Mouse (Mus musculus) forebrain, embryonic 16.5 days (tissue): ENCODE data around the gene Unc5a. TPM values are rescaled to one million over a fixed set of nuclear protein-coding genes. Genes with fewer than 3 reads are reported as not detected.

Experiments
- ATAC-seq: fragments of 200-750 bp; cut with Nextera tagmentation; 2 replicates; pipeline ENCODE4 v1.8.0; 2017; ENCODE audit warnings: mild to moderate bottlenecking, moderate library complexity
- H3K27ac ChIP-seq: fragments of 300-500 bp; sonication (generic); 2 replicates; pipeline ENCODE4 v1.5.1; 2014; ENCODE audit warnings: low read length, control low read depth
- H3K27me3 ChIP-seq: fragments of 300-500 bp; sonication (generic); replicated peaks from 2 replicates; pipeline ENCODE4 v1.6.1; 2014; ENCODE audit warnings: low read length; ENCODE audit not compliant: control insufficient read depth, insufficient read depth
- H3K36me3 ChIP-seq: fragments of 300-500 bp; sonication (generic); 2 replicates; pipeline ENCODE4 v1.6.1; 2014; ENCODE audit not compliant: control insufficient read depth, insufficient read depth
- H3K4me1 ChIP-seq: fragments of 300-500 bp; sonication (generic); replicated peaks from 2 replicates; pipeline ENCODE4 v1.6.1; 2014; ENCODE audit warnings: low read length; ENCODE audit not compliant: control insufficient read depth, insufficient read depth
- H3K4me2 ChIP-seq: fragments of 300-500 bp; sonication (generic); 2 replicates; pipeline ENCODE4 v1.6.1; 2014; ENCODE audit warnings: mild to moderate bottlenecking, low read length, control low read depth
- H3K4me3 ChIP-seq: fragments of 300-500 bp; sonication (generic); replicated peaks from 2 replicates; pipeline ENCODE4 v1.5.1; 2014; ENCODE audit warnings: mild to moderate bottlenecking, low read length, control low read depth
- H3K9ac ChIP-seq: fragments of 300-500 bp; sonication (generic); replicated peaks from 2 replicates; pipeline ENCODE4 v1.6.1; 2014; ENCODE audit warnings: low read depth, low read length, control low read depth
- H3K9me3 ChIP-seq: fragments of 300-500 bp; sonication (generic); 2 replicates; pipeline ENCODE4 v1.6.1; 2016; ENCODE audit warnings: low read length; ENCODE audit not compliant: control insufficient read depth
- WGBS: fragments of 180-500 bp; shearing (Covaris S2); extraction: QIAGEN DNeasy Blood & Tissue Kit; methylation state at CpG from one replicate; pipeline ENCODE4 v1.1.7; 2014; 5-methylcytosine and 5-hydroxymethylcytosine counted together
- polyA plus RNA-seq: library from polyadenylated mRNA; unstranded; fragments of >200 nt; fragmentation: Nextera tagmentation; extraction: Ambion mirVana; gene quantifications from 2 replicates; pipeline ENCODE4 v1.2.1, GENCODE M21; 2015

The Unc5a gene
- polyA plus RNA-seq, 1 experiment from 2014 or later: 18.5 TPM

DNA sequence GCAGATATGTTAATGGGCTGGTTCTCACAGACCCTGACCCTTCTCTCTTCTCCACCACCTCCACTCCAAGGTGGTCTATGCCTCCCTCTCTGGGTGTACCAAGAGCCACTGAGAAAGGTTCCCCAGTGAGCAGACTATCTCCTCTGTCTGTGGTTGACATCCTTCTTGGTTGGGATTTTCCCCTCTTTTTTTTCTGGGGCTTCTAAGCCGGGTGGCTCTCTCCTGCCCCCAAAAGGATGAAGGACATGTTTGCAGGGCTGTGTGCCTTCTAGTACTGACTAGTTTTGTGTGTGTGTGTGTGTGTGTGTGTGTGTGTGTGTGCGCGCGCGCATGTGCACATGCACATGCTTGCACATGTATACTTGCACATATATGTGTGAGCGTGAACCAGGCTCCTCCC lies 16.0 kb downstream of the Unc5a start:
- no peak overlapping the region for H3K4me2 ChIP-seq
- H3K4me1 ChIP-seq: peaks cover 29% of the 10 kb centered on the region
- H3K4me3 ChIP-seq: no peak overlapping the region
- H3K27me3 ChIP-seq: no peaks in the 10 kb centered on the region
- ATAC-seq: no peak
- H3K27ac ChIP-seq: no peak overlapping the region
- H3K9ac ChIP-seq: no peak overlapping the region
- H3K9me3 ChIP-seq: no peaks in the 10 kb centered on the region
- H3K36me3 ChIP-seq: no peaks in the 10 kb centered on the region
- WGBS: 90% methylated on average over 6 of the region's 6 CpGs

- H3K4me1 ChIP-seq: peaks cover 29% of the 10 kb centered on the region
- H3K9ac ChIP-seq: no peak overlapping the region
- H3K4me3 ChIP-seq: no peak overlapping the region
- H3K27ac ChIP-seq: no peak overlapping the region
- no peak overlapping the region for H3K4me2 ChIP-seq
- H3K27me3 ChIP-seq: no peaks in the 10 kb centered on the region
- H3K9me3 ChIP-seq: no peaks in the 10 kb centered on the region
- peak; percentile 37; the same call in 1 of the 2 replicates for ATAC-seq
- no peaks in the 10 kb centered on the region for H3K36me3 ChIP-seq
- 50% methylated on average over 11 of the region's 11 CpGs for WGBS
Measured at GRCm38 (mm10) chr13:54967501-54967900, 18.3 kb downstream of the Unc5a start.

DNA sequence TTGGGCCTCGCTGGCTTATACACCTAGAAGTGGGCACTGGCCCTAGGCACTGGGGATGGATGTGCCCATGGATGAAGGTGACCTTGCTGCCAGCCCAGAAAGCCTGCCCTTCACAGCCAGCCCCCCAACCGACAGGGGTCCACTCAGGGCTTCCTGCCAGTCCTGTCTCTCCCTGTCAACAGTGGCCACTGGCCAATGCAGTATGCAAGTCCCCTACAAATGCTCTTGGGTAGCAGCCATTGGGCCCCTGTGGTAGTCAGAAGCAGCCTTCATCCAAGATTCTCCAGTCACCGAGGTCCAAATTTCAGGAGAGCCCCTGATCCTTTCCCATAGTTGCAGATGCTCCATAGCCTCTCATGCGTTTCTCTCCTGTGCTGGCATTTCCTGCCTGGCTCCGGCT lies 19.4 kb downstream of the Unc5a start:
- 61% methylated on average over 5 of the region's 5 CpGs for WGBS
- no peaks in the 10 kb centered on the region for H3K27me3 ChIP-seq
- H3K9ac ChIP-seq: no peak overlapping the region
- no peaks in the 10 kb centered on the region for H3K36me3 ChIP-seq
- H3K27ac ChIP-seq: no peak overlapping the region
- H3K9me3 ChIP-seq: no peaks in the 10 kb centered on the region
- peaks cover 25% of the 10 kb centered on the region for H3K4me1 ChIP-seq
- no peak overlapping the region for H3K4me3 ChIP-seq
- no peak overlapping the region for H3K4me2 ChIP-seq
- no peak; the same call in 1 of the 2 replicates for ATAC-seq

DNA sequence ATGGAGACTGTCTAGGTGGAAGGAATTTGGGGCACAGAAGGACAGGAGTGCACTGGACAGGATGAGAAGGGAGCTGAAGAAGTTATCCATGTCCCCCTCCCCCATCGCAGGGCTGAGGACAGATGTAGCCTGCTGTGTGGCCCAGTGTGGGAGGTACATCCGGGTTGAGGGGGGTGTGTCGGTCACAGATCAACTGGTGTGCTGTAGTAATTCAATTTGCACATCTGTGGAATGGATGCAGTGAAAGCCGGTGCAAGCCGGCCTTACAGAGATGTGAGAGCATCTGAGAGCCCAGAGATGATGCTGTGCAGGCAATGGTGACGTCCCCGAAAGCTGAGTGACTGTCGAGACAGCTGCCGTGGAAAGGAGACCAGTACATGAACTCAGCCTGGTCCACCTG lies 20.3 kb downstream of the Unc5a start:
- Histone ChIP-seq H3K4me2 (no peak overlapping the region), H3K27me3 (no peaks in the 10 kb centered on the region), H3K36me3 (no peaks in the 10 kb centered on the region), H3K9me3 (no peaks in the 10 kb centered on the region), H3K4me1 (peaks cover 25% of the 10 kb centered on the region), H3K4me3 (no peak overlapping the region), H3K27ac (no peak overlapping the region), H3K9ac (no peak overlapping the region)
- no peak for ATAC-seq
- WGBS: 57% methylated on average over 9 of the region's 9 CpGs

- WGBS: 44% methylated on average over 14 of the region's 14 CpGs
- Histone ChIP-seq H3K9me3 (no peaks in the 10 kb centered on the region), H3K9ac (no peak overlapping the region), H3K27me3 (no peaks in the 10 kb centered on the region), H3K4me3 (no peak overlapping the region), H3K4me1 (peaks cover 31% of the 10 kb centered on the region), H3K4me2 (no peak overlapping the region), H3K36me3 (no peaks in the 10 kb centered on the region), H3K27ac (no peak overlapping the region)
- no peak for ATAC-seq
Measured at GRCm38 (mm10) chr13:54970521-54971247, 21.5 kb downstream of the Unc5a start.

DNA sequence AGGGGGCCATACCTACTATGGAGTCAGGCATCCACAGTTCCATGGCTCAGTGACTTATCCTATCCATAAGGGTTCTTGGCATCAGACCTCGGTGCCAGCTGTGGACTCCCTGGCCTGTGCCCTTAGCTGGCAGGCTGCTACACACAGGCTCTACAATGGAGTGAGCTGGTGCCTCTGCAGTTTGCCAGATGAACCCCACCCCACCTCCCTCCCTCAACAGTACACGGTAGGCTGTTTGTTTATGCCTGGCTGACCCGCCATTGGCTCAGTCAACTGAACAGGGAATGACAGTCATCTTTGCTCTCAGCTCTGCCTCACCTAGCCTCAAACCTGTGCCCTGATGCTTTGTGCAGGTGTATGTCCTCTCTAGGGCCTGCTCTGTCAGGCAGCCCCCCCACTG lies 26.3 kb downstream of the Unc5a start:
- Histone ChIP-seq H3K27ac (no peak overlapping the region), H3K4me1 (peaks cover 21% of the 10 kb centered on the region), H3K9me3 (no peaks in the 10 kb centered on the region), H3K27me3 (no peaks in the 10 kb centered on the region), H3K36me3 (no peaks in the 10 kb centered on the region), H3K9ac (no peak overlapping the region), H3K4me3 (no peak overlapping the region), H3K4me2 (no peak overlapping the region)
- ATAC-seq: 0 out of 2 replicates have a peak, but pooled peaks have one; percentile 16
- 39% methylated on average over 3 of the region's 3 CpGs for WGBS

DNA sequence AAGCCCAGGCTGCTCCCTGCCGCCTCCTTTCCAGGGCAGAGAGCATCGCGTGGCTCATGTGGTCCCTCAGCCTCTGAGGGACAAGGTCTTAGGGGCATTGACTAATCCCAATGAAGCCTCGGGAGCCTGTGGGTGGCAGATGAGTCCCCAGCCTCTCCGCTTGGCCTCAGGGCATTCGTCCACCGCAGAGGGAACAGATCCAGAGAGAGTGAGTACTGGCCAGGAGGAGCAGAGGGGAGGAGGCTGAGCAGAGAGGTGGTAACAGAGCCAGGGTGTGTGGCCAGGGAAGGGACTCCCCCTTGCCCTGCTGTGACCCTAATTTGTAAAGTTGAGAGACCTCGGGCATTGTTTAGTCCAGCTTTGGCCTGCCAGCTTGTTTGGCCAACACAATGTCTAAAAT lies 29.6 kb downstream of the Unc5a start:
- Histone ChIP-seq H3K4me2 (no peak overlapping the region), H3K9me3 (no peaks in the 10 kb centered on the region), H3K27me3 (no peaks in the 10 kb centered on the region), H3K36me3 (no peaks in the 10 kb centered on the region), H3K27ac (no peak overlapping the region), H3K9ac (no peak overlapping the region), H3K4me1 (peaks cover 35% of the 10 kb centered on the region), H3K4me3 (no peak overlapping the region)
- 30% methylated on average over 8 of the region's 8 CpGs for WGBS
- no peak for ATAC-seq

GRCm38 (mm10) chr13:54980957-54981356 lies 31.7 kb downstream of the Unc5a start:
- WGBS: 23% methylated on average over 12 of the region's 12 CpGs
- Histone ChIP-seq H3K36me3 (no peaks in the 10 kb centered on the region), H3K27me3 (no peaks in the 10 kb centered on the region), H3K27ac (no peak overlapping the region), H3K4me1 (peaks cover 25% of the 10 kb centered on the region), H3K4me3 (no peak overlapping the region), H3K4me2 (peak overlapping the region; percentile 22), H3K9ac (no peak overlapping the region), H3K9me3 (no peaks in the 10 kb centered on the region)
- peak; percentile 74 for ATAC-seq

- Histone ChIP-seq H3K27ac (no peak overlapping the region), H3K4me2 (no peak overlapping the region), H3K4me3 (no peak overlapping the region), H3K4me1 (peaks cover 29% of the 10 kb centered on the region), H3K36me3 (no peaks in the 10 kb centered on the region), H3K9ac (no peak overlapping the region), H3K27me3 (no peaks in the 10 kb centered on the region), H3K9me3 (no peaks in the 10 kb centered on the region)
- no peak for ATAC-seq
- 91% methylated on average over 8 of the region's 8 CpGs for WGBS
Measured at GRCm38 (mm10) chr13:54983001-54983400, 33.8 kb downstream of the Unc5a start.

DNA sequence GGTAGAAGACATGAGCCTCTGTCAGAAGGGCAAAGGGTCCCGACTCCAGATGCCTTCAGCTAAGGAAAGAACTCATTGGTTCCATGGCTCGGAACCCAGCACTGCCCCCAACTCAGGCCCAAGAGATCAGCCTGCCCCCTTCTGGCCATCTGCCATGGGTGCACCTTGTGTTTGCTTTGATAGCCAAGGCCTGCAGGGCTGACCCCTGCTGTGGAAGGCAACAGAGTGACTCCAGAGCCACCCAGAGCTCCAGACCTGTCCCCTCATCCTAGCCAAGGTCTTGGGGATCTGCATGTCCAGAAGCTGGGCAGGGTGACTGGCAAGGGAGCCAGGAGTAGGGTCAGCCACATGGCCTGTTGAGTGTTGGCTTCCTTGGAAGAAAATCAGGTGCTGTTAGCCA lies 34.4 kb downstream of the Unc5a start:
- ATAC-seq: no peak
- H3K36me3 ChIP-seq: no peaks in the 10 kb centered on the region
- H3K9ac ChIP-seq: no peak overlapping the region
- H3K4me3 ChIP-seq: no peak overlapping the region
- H3K4me2 ChIP-seq: no peak overlapping the region
- no peak overlapping the region for H3K27ac ChIP-seq
- 52% methylated on average over 2 of the region's 2 CpGs for WGBS
- no peaks in the 10 kb centered on the region for H3K9me3 ChIP-seq
- H3K4me1 ChIP-seq: peaks cover 32% of the 10 kb centered on the region
- H3K27me3 ChIP-seq: no peaks in the 10 kb centered on the region
